Mouse (Mus musculus) liver (tissue): ENCODE measurements around the gene Usp3.

Experiments
- DNase-seq: peaks from one replicate; pipeline ENCODE4 v3.0.0-alpha.2; 2020; ENCODE audit warnings: mixed read lengths

Gene Usp3

DNA sequence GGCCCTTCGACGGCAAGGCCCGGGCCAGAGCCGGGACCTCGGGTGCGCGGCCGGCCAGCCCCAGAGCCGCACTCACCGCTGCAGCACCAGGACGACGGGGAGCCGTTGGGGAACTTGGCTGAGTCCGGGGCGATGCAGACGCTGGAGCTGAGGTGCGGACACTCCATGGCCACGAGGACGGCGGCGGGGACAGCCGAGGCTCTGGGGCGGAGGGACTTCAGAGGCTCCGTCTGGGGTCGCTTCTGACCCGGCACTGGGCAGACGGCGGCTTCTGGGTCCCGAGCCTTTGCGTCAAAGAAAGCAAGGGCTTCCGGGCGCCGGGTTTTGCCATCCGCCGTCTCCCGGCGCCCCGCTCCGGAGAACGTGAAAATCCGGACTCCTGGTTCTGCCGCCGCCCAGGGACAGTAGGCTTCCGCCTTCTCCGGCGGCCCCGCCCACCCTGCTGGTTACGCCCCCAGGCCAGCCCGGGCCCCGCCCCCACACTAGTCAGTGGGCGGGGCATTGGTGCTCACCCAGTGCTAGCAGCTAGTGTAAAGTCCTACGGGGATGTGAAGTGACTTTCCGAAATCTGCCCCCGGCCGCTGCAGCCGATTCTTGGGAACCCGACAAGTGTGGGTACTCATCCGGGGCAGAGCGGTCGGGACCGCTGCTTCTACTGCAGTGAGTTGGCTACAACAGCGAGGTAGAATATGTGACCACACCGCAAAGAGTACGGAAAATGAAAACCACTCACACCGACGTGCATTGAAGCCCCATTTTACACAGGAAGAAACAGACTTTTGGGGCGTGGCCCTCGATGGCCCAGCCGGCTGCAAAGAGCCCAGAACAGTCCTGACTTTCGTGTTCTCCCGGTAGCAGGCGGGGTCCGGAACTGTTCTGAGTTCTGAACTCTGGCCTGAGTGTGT lies at the start of gene Usp3:
Usp3 (minus strand) TSS at position 435 of the 905 bp plus-strand sequence.
- DNase-seq = peak; percentile 98

DNA sequence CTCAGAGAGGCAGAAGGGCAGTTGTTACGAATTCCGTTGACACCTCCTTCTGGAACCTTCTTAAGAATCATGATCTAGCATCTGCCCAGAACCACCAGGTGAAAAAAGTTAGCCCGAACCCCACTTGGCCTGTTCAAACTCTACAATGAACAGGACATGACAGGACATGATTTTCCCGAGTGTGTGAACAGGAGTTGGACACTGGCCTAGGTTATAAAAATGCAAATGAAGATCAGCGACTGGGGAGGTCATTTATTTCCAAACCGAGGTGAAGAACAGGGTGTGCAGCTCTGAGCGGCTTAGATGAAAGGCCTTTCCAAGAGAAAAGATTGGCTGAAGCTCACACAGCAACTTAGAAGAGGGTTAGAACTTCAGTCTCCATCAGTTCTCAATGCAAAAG lies 47.5 kb upstream of the Usp3 start:
- DNase-seq = no peak

DNA sequence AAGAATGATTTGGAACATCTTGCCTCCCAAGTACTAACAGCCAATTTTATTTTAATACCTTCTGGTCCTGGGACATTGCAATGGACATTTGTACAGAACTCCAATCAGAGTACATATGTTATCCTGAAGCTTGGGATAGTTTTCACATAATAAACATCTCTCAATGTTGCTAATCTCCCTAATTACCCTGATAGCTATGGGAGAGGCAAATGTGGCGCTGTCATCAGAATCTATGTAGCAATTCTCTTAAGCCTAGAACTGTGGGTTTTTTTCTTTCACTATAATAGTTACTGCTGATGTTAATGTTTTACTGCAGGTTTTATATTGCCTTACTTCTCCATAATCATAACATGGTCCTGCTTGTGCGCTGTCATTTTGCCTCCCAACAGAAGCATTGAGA lies 46.7 kb upstream of the Usp3 start:
- no peak for DNase-seq

DNA sequence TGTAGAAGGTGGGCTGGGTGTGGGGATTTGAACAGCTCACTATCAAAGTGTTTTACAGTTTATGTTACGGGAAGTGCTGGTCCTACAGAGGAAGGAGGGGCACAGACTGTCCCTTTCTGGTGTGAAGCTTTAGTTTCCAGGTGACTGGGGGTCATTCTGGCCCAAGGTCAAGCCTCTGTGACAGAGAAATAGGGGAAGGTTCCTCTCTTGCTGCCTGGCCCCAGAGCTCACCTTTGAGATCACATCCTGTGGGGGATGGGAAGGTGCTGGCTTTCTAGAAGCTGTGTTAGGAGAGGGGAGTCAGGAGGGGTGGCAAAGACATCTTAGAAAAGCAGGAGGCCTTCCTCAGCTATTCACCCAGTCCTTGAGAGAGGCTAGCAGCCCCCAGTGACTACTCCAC lies 39.5 kb upstream of the Usp3 start:
- DNase-seq = no peak

DNA sequence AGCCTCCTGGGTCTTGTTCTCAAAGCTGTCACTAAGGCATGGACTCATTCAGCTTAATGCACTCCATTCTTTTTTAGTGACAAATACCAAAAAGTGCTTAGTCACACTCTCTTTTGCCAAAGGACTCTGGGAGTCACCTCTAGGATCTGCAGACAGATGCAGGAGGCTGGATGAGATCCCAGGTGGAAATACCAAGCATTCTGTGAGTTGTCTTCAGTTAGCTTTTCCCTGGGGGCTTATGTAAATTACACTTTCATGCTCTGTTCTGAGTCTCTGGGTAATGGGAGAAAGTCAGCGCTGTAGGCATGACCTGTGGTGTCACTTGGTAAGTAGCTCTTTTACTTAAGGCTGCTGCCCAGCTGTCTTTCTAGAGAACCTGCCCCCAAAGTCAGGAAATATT lies 38.0 kb upstream of the Usp3 start:
- no peak for DNase-seq

DNA sequence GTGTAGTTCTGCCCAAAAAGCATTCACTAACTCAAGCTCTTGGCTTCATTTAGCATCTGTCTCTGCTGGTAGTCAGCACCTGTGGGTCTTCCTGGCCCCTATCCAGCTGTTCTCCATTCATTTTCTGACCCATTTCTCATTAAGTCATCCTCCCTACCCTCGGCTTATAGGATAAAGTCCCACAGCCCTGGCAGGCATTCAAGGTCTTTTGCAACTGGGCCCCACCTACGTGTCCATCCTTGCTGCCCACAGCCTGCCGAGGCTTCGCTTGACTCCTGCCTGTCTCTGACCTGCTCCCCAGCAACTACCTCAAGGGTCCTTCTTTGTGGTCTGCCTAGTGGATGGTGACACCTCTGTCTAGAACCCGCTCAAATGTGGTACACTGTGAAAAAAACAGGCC lies 33.7 kb upstream of the Usp3 start:
- DNase-seq = peak; percentile 24

DNA sequence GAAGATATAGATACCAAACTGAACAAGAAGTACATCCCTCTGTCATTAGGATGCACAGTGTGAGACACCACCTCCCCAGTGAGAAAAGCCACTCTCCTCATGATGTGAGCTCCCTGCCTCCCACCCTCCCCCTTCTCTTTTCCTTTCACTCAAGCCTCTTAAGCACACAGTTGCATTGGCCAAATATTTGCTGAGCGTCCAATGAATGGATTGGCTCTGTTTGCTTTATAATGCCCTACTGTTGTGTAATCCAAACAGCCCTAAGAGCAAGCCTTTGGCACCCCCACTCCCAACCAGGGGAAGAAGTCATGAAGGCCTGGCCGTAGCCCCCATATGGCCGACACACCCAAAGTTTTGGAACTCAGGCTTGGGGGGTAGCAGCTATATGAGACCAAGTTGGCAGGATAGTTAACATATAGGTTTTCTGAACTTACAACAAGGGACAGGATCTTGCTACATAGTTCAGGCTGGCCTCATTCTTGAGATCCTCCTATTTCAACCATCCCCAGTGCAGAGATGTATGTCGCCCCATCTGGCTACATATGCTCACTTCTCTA lies 33.1 kb upstream of the Usp3 start:
- peak; percentile 7 for DNase-seq

DNA sequence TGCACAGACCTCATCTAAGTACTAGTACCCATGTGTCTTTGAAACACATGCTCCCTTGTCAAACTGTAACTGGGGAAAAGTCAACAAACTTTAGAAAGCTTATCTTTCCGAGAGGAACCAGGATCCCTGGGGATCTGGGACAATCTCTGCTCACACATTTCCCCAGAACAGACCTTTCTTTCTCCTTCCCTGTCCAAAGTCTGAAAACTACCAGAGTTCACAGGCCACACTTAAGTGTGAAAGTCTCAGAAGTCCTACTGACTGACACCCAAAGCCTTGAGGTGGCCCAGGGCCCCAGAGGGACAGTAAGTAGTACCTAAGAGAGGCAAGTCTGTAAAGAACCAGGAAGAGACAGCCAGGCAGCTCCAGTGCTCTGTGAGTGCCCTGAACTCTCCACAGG lies 31.9 kb upstream of the Usp3 start:
- no peak for DNase-seq

DNA sequence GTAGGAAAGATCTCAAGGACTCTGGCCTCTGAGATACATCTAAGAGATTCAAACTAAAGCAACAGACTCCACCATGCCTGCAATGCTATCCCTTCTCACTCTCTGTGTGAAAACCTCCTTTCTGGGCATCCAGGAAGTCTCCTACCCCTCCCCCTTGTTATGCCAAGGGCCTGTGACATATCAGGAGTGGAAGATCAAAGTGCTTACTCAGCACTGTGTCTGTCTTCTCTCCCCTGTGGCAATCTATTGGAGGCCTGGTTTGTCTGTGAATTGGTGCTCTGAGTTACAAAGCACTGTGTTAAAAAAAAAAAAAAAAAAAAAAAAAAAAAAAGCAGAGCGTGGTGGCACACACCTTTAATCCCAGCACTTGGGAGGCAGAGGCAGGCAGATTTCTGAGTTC lies 30.7 kb upstream of the Usp3 start:
- no peak for DNase-seq

DNA sequence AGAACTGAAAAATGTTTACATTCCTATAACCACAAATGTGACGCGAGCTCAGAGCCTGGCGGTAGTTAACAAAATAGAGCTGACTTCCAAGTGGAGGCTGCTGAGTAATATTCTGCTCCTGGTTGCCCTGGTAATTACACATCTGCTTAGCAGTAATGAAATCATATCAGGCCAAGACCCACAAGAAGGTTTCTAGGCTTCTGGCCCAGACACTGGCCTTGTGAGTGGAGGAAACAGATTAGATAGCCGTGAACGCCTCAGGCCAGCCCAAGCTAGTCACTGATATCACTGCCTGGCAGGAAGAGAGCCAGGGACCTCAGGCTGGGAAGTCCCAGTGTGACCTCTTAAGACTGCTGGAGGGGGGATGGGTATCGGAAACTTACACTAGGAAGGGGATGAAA lies 27.6 kb upstream of the Usp3 start:
- peak; percentile 74 for DNase-seq

DNA sequence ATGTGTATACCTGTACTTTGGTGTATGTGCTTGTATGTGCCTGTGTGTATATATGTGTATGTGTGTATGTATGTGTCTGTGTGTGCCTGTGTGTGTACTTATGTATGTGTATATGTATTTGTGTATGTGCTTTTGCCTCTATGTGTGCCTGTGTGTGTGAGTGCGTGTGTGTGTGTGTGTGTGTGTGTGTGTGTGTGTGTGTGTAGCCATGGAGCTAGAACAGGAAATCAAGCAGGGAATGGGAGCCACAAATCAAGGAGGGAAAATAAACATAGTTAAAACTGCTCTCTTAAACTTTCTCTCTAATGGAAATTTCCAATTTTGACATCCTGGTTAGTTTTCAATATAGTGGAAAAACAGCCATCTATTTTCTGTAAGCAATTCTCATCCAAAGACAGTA lies 27.1 kb upstream of the Usp3 start:
- DNase-seq = no peak

DNA sequence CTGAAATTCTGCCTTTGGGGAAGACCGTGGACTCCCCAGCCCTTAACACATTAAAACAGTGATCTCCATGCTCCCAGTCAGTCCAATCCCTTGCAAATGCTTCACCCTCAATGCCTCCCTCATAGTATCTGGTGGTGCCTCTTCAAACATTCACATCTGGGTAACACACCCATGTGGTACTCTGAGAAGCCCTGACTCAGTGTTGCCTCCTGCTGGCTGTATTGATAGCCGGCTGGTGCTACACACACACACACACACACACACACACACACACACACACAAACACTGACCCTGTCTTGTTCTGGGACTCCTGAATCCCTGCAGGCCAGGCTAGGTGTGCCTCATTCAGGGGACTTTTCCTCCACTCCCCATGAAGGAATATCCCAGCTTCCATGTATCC lies 24.9 kb upstream of the Usp3 start:
- no peak for DNase-seq

DNA sequence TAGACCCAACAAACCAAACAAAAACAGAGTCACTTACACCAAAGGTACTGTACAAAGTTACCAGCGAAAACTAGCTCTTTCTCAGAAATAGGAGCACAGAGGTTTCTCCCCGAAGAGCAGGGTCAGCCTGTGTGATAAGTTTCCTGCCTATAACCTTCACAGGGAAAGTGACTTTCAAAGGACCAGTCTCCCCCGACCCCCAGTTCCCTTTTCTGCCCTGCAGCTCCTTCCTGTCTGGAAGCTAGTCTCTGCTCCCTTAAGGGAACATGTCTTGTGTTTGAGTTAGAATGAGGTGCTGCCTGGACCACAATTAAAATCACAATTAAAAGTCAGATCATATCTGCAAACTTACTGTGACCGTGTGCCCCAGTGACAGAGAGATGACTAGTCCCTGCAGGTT lies 23.9 kb upstream of the Usp3 start:
- DNase-seq = no peak

DNA sequence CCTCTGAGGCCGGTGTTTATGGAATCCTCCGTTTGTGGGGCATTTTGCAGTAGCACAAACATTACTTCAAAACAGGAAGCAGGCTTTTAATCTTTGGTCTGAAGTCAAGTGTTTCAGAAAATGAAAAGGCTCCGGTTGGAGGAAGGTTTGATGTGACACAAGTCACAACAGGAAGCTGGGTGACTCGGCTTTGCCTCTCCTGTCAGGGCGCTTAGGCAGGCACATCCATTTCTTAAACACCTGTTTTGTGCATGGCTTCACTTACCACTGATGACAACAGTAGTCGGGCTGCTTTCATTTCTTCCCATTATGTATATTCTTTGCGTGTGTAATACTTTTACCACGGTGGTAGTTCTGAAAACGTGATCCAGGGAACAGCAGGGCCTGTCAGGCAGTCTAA lies 22.2 kb upstream of the Usp3 start:
- no peak for DNase-seq

DNA sequence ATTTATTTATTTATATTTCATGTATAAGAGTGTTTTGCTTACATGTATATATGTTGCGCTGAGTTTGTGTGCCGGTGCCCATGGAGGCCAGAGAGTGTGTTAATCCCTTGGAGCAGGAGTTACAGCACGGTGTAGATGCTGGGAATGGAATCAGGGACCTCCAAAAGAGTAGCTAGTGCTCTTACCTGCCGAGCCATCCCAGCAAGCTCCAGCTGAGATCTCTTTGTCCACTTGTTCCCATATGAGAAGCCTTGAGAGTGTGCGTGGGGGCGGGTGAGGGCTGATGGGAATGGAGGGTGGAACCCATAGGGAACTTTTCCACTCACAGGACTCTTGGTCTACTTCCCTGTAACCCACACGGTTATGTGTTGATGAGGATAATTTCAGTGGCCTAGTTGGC lies 21.6 kb upstream of the Usp3 start:
- no peak for DNase-seq

DNA sequence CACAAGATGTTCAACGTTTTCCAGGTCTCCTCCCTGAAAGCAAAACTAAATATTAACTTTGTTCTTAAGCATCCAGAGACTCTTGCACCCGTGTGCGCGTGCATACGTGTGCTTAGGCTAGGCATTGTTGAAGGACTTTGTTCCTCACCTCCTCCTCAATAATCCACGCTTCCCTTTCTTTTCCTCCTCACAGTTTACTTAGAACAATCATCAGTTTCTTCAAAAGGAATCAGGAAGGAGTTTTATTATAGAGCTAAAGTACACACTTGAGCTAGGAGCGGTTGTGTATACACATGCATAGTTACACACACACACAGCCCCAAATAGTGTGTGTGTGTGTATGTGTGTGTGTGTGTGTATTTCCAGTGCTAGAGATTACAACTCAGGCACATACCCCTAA lies 20.7 kb upstream of the Usp3 start:
- DNase-seq = no peak

DNA sequence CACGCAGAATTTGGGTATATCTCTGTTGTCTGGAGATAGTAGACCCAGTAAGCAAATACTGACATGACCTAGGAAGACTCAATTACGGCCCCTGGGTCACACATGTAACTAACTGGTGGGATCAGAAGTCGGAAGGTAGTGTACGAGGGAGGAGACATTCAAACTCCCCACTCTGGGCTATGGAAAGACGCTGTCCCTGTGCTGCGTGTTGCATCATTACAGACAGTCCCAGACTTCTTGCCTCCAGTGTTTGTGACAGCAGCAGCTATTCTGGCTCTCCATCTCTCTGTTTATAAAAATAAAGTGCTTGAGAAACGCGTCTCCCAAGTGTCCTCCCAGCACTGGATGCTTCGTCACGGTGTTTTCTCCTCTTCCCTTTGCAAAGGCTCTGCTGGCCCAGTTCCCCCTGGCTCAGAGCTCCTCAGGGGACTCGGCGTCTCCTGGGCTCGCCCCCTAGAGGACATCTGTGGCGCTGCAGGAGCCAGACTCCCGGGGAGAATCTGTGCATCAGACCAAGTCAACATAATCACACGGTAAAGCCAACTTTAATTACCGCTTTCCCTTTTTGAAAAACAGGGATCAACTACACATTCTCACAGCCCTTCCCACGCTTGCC lies 18.6 kb upstream of the Usp3 start:
- peak; percentile 84 for DNase-seq

DNA sequence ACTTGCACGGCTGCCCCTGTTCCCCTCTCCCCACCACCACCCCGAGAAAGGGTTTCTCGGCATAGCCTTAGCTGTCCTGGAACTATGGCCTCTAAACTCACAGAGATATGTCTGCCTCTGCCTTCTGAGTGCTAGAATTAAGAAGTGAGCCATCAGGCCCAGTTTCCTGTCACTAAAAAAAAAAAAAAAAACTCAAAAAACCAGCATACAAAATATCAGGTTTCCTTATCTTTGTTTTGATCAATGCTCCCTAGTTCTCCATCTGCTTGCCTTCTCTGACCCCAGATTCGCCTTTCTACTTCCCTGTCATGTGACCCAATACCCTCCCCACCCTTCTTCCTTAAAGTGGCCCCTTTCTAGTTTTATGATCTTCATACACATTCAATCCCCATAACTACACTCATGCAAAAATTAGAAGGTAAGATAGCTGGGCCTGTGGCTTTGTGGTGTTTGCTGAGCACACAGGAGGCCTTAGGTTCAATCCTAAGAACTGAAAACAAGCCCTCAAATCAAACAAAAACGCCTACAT lies 15.9 kb upstream of the Usp3 start:
- no peak for DNase-seq

DNA sequence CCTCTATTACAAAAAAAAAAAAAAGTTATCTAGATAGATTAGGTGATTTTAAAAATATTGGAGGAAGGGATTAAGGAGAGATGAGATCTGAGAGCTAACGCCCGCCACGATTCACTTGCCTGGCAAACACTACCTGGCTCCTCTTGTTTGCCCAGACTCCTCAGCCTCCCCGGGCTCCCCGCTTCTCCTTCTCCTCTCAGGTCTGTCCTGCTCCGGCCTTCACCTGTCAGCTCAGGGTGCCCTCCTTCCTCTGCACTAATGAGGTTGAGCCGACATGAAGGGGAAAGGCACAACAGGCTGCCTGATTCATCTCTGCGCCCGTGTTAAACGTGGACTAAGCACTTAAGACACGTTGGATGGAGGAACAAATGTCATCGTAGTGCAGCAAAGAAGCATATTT lies 13.9 kb upstream of the Usp3 start:
- no peak for DNase-seq

DNA sequence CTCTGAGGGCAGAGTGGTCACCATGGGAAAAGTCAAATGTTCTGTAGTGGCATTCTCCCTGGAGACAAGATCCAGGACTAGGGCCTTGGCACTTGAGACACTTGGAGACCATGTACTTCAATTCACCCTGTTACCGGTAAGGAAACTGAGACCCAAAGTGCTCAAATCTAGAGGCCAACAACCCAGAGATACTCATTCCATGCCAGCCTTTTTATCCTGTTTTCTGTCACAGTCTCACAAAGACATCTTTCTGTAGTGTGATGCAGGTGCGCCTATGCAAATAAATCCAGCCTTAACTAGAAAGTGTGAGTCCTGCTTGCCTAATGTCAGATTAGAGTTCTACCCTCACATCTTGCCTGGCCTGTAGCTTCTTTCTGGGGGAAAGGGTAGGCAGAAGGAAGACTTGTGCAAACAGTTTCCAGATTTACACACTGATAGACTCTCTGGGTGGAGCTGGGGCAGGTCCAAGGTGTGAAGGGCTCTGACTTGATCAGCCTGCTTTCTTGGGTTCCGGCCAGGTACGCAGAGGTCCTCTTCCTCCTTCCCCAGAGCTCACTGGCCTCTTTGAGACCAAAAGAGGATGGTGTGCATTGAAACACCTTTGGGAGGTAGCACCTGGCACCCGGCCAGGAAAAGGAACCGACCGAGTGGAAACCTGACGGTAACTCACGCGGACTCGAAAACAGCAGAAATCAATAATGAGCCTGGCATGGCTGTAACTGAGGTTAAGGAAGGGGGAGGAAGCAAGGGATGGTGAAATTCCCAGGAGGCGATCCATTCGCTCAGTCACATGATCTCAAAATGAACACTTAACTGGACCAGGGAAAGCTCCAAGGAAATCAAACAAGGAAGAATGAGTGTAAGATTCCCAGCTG lies 13.2 kb upstream of the Usp3 start:
- peak; percentile 22 for DNase-seq

DNA sequence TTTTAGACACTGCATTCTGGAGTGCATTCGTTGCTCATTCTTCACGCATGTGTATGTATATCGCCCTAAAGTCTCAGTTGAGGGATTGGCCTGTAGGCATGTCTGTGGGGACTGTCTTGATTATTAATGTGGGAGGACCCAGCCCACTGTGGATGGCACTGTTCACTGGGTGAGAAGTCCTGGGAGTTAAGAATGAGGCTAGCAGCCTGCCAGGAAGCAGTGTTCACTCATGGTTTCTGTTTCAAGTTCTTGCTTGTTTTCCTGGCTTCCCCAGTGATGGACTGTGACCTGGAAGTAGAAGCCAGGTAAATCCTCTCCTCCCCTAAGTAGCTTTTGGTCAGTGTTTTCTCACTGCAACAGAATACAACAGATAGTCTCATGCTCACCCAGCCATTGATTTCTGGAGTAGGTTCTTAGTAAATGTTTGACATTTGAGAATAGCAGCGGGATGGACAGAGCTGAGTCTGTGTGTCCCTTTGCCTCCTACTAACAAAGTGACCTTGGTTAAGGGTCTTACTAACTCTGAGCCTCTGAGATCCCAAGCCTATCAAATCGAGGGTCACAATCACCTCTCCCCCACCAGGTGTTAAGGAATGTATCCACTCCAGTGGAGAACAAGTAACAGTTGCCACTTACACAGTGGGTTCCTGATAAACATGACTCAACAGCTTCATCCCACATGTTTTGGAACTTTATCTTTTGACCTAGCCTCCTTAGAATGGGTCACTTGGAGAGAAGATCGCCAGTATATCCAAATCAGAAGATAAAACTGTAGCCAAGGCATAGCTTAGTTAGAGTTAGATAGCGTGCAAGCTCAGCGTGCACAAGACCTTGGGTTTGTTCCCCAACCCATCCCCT lies 11.6 kb upstream of the Usp3 start:
- no peak for DNase-seq

DNA sequence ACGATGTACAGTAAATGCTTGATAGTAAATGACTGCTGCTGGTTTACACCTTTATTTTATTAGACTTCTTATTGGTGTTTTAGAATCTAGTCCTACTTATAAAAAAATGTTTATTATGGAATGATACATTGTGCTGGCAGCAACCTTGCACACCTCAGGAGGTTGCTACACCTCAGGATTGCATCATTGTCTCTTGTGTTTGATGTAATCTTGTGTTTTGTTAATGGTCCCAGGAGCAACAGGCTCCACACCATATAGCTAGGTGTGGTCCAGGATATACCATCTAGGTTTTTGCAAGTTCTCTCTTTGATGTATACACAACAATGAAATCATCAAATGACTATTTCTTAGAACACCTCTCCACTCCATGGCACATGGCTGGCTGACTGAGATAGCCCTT lies 11.0 kb upstream of the Usp3 start:
- no peak for DNase-seq
